Mouse (Mus musculus) cerebellum, postnatal 4 days (tissue): ENCODE measurements at regions not wholly inside any gene's neighbourhood (a gene's known extent, or its start where the extent isn't known, plus 50 kb on each side); places are given as distances from the start of the nearest gene placed in this dataset.
"Not testable (repeated sequence)": the region's sequence is repeated elsewhere in the genome, so short reads cannot be mapped to it uniquely, and the experiment has no call there.

Experiments used
- DNase-seq, 2 experiments: peaks; one replicate each; pipeline ENCODE4 v3.0.0; 2022; ENCODE audit warnings: low spot score in 2 of 2, mixed read lengths in 1 of 2

GRCm38 (mm10) chr14:19327321-19327720 is 91.4 kb downstream of the Gm21738 start:
- no peak for DNase-seq

DNA sequence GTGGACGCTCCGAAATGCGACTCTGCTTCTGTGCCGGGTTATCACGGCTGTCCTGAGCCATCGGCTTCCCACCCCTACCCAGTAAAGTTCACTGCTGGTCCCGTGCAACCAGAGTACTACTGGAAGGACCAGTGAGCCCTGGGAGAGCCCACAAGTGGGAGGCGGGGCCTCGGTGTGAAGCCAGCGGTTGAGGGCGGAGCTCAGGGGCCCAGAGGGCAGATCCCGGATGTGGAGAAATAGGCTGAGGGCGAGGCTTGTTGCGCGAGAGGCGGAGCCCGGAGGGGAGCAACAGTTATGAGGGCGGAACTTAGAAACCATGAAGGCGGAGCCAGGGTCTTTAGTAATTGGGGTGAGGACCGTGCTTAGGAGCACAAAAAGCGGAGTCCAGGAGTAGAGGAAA is 107.1 kb downstream of the Gm21738 start:
- DNase-seq: no peak

DNA sequence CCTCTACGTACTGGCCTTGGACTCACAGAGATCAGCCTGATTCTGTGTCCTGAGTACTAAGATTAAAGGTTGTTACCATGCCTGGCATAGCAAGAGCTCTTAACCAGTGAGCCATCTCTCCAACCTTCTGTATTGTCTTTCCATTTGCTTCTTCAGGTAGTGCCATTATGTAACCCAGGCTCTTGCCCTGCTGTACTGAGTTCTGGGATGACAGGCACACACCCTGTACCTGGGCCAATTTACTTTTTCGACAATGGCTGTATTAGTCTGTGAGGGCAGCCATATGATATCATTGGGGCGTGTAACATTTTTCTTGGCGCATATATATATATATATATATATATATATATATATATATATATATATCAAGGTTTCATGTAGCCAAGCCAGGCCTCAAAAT is 115.9 kb downstream of the Gm21738 start:
- DNase-seq: not testable (repeated sequence)

GRCm38 (mm10) chr14:19279096-19279495 is 139.6 kb downstream of the Gm21738 start:
- DNase-seq: no peak

DNA sequence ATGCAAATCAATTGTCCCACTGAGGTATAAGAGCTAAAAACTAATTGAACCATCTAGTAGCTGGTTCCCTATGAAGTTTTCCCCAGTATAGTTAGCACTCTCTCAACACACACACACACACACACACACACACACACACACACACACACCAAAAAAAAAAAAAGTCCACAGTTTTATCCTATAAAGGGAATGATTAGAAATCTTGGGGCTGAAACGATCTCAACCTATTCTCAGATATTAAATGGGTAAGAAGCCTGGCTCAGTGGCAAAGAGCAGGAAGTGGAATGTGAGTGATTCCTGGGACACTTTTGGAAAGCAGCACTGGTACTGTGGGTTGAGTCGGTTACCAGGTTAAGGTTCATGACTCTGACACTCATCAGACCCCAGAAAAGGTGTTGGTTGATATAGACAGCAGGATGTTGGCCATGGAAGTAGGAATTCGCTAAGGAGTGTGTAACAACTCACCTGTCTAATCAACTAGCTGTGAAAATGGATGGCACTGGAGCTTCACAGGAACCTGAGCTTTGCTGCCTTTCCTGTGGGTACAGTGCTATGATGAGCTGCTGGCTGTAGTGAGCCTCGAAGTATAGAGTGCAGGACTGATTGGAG is 140.8 kb downstream of the Gm21738 start:
- peak in 1 of 2 experiments; percentile 55 for DNase-seq
